Mouse (Mus musculus) kidney, embryonic 14.5 days (tissue): Measurements from ENCODE around the gene Zfp819. TPM values are rescaled to one million over a fixed set of nuclear protein-coding genes. Genes with fewer than 3 reads are reported as not detected.
"Not testable (repeated sequence)": the region's sequence is repeated elsewhere in the genome, so short reads cannot be mapped to it uniquely, and the experiment has no call there.

Source experiments
- ATAC-seq: fragments of 200-750 bp; cut with Nextera tagmentation; 2 replicates; pipeline ENCODE4 v1.8.0; 2017; ENCODE audit warnings: moderate number of reproducible peaks, mild to moderate bottlenecking, moderate TSS enrichment, moderate library complexity; ENCODE audit not compliant: low FRiP score, low TSS enrichment
- H3K27ac ChIP-seq: fragments of 300-500 bp; sonication (generic); 2 replicates; pipeline ENCODE4 v1.5.1; 2014; ENCODE audit warnings: low read depth, mild to moderate bottlenecking, low read length, moderate library complexity, mixed read lengths
- H3K27me3 ChIP-seq: fragments of 300-500 bp; sonication (generic); 2 replicates; pipeline ENCODE4 v1.6.1; 2014; ENCODE audit warnings: mild to moderate bottlenecking, low read length; ENCODE audit not compliant: control insufficient read depth, insufficient read depth
- H3K36me3 ChIP-seq: fragments of 300-500 bp; sonication (generic); 2 replicates; pipeline ENCODE4 v1.6.1; 2014; ENCODE audit warnings: low read length, mixed read lengths; ENCODE audit not compliant: control insufficient read depth, insufficient read depth
- H3K4me1 ChIP-seq: fragments of 300-500 bp; sonication (generic); 2 replicates; pipeline ENCODE4 v1.6.1; 2014; ENCODE audit warnings: low read length, mixed read lengths; ENCODE audit not compliant: control insufficient read depth, insufficient read depth
- H3K4me2 ChIP-seq: fragments of 300-500 bp; sonication (generic); replicated peaks from 2 replicates; pipeline ENCODE4 v1.6.1; 2014; ENCODE audit warnings: low read depth, mild to moderate bottlenecking, low read length
- H3K4me3 ChIP-seq: fragments of 300-500 bp; sonication (generic); 2 replicates; pipeline ENCODE4 v1.5.1; 2014; ENCODE audit warnings: mild to moderate bottlenecking, low read length
- H3K9ac ChIP-seq: fragments of 300-500 bp; sonication (generic); 2 replicates; pipeline ENCODE4 v1.6.1; 2014; ENCODE audit warnings: low read depth, mild to moderate bottlenecking, low read length, moderate library complexity
- H3K9me3 ChIP-seq: fragments of 300-500 bp; sonication (generic); 2 replicates; pipeline ENCODE4 v1.6.1; 2016; ENCODE audit warnings: low read length; ENCODE audit not compliant: control insufficient read depth
- WGBS: fragments of 180-500 bp; shearing (Covaris S2); extraction: QIAGEN DNeasy Blood & Tissue Kit; methylation state at CpG from one replicate; pipeline ENCODE4 v1.1.7; 2014; 5-methylcytosine and 5-hydroxymethylcytosine counted together
- polyA plus RNA-seq: library from polyadenylated mRNA; unstranded; fragments of >200 nt; fragmentation: Nextera tagmentation; extraction: Ambion mirVana; gene quantifications from 2 replicates; pipeline ENCODE4 v1.2.1, GENCODE M21; 2014

Zfp819 gene
- polyA plus RNA-seq, 1 experiment from 2014 or later = 0.19 TPM

- no peak for ATAC-seq
- Histone ChIP-seq H3K4me1 (no peaks in the 10 kb centered on the region), H3K9ac (no peak overlapping the region), H3K4me2 (no peak overlapping the region), H3K27ac (no peak overlapping the region), H3K4me3 (no peak overlapping the region), H3K27me3 (no peaks in the 10 kb centered on the region), H3K9me3 (no peaks in the 10 kb centered on the region), H3K36me3 (no peaks in the 10 kb centered on the region)
- 88% methylated on average over 1 of the region's 1 CpGs for WGBS
These were observed 55.8 kb downstream of the Zfp819 start for GRCm38 (mm10) chr7:43662804-43663203.

- not testable (repeated sequence) for H3K9ac ChIP-seq, H3K9me3 ChIP-seq, H3K36me3 ChIP-seq, H3K4me2 ChIP-seq, ATAC-seq, H3K27ac ChIP-seq, H3K27me3 ChIP-seq, H3K4me1 ChIP-seq, H3K4me3 ChIP-seq
- 89% methylated on average over 4 of the region's 4 CpGs for WGBS
These were observed 60.3 kb downstream of the Zfp819 start for GRCm38 (mm10) chr7:43667221-43667620.

Other genes with a start within 250 kb of the Zfp819 start
- 1.7 and 1.9 TPM in 2 replicates for gene Siglecg, start 199.0 kb upstream of the Zfp819 start, polyA plus RNA-seq
- not detected in 2 replicates for gene Lim2, start 179.5 kb upstream of the Zfp819 start, polyA plus RNA-seq
- gene Nkg7, start 170.1 kb upstream of the Zfp819 start, polyA plus RNA-seq = 0.41 TPM in 1 of 2 replicates, not detected in the other
- not detected in 2 replicates for gene Cldnd2, start 166.4 kb upstream of the Zfp819 start, polyA plus RNA-seq
- 323 and 358 TPM in 2 replicates for gene Etfb, start 163.1 kb upstream of the Zfp819 start, polyA plus RNA-seq
- gene Gm45233, start 163.0 kb upstream of the Zfp819 start, polyA plus RNA-seq = 0.27 TPM in 1 of 2 replicates, not detected in the other
- 2.9 and 3.6 TPM in 2 replicates for gene Vsig10l, start 144.0 kb upstream of the Zfp819 start, polyA plus RNA-seq
- gene Iglon5, start 117.1 kb upstream of the Zfp819 start, polyA plus RNA-seq = 0.72 and 0.84 TPM in 2 replicates
- not detected in 2 replicates for gene 4931406B18Rik, start 101.2 kb upstream of the Zfp819 start, polyA plus RNA-seq
- gene Cd33, start 62.7 kb upstream of the Zfp819 start, polyA plus RNA-seq = 0.85 and 1.7 TPM in 2 replicates
- gene Zfp658, start 44.9 kb upstream of the Zfp819 start, polyA plus RNA-seq = 2.0 and 4.0 TPM in 2 replicates
- gene Zfp719, start 27.6 kb upstream of the Zfp819 start, polyA plus RNA-seq = 9.9 and 14.1 TPM in 2 replicates
- gene Ceacam18, start 27.5 kb downstream of the Zfp819 start, polyA plus RNA-seq = not detected in 2 replicates
- 0.39 and 0.95 TPM in 2 replicates for gene Siglece, start 53.0 kb downstream of the Zfp819 start, polyA plus RNA-seq
- gene Ctu1, start 64.8 kb downstream of the Zfp819 start, polyA plus RNA-seq = 11.4 and 12.6 TPM in 2 replicates
- not detected in 2 replicates for gene Klk14, start 83.2 kb downstream of the Zfp819 start, polyA plus RNA-seq
- 0.19 and 0.31 TPM in 2 replicates for gene Klk13, start 105.4 kb downstream of the Zfp819 start, polyA plus RNA-seq
- not detected in 2 replicates for gene Klk12, start 161.7 kb downstream of the Zfp819 start, polyA plus RNA-seq
- gene Klk11, start 167.4 kb downstream of the Zfp819 start, polyA plus RNA-seq = 0.27 TPM in 1 of 2 replicates, not detected in the other
- gene Klk10, start 173.9 kb downstream of the Zfp819 start, polyA plus RNA-seq = 0.41 and 1.3 TPM in 2 replicates
- gene Klk9, start 184.7 kb downstream of the Zfp819 start, polyA plus RNA-seq = 0.26 TPM in 1 of 2 replicates, not detected in the other
- gene Klk8, start 190.4 kb downstream of the Zfp819 start, polyA plus RNA-seq = 38.2 and 43.5 TPM in 2 replicates
- gene Klk7, start 204.1 kb downstream of the Zfp819 start, polyA plus RNA-seq = 0.13 TPM in 1 of 2 replicates, not detected in the other
- gene Klk6, start 217.3 kb downstream of the Zfp819 start, polyA plus RNA-seq = not detected in 2 replicates
- gene Klk5, start 234.8 kb downstream of the Zfp819 start, polyA plus RNA-seq = not detected in 2 replicates